Mouse (Mus musculus): ENCODE results near the gene 4930564D02Rik.

DNA sequence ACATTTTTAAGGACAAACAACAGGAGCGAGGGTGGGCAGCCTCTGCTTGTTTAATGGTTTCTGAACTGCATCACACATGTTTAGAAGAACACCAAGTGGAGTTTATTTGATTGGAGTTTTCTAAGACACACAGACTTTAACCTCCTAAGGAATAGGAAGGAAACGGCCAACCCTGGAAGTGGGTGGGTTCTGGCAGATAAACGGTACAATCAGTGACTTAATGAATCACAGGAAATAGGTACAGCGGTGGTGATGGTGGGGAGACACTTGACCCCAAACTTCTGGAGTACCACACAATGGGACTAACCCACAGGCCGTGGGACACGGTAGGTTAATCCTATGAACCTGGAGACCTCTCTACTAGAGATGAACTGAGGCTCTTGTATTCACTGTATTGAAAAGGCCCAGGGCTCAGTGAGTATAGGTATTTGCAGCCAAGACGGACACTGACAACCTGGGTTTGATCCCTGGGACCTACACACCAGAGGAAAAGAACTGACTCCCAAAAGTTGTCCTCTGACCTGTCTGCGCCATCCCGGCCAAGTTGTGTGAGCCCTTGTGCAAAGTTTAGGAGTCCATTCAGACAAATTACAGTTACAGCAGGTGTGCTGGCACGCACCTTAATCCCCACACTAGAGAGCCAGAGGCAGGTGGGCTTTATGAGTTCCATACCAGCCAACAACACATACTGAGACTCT is 48.4 kb upstream of the 4930564D02Rik start:
- TF ChIP-seq CTCF (IDR thresholded peaks at IDR 0.05; ENCODE audit: borderline replicate concordance, insufficient read depth, low read length) (no peak), POLR2A (IDR thresholded peaks at IDR 0.05; ENCODE audit: low read depth, low read length) (no peak)

Data from embryonic fibroblast, embryonic 13.5 days (primary cell).